Mouse (Mus musculus) ovary, postnatal 36 days (tissue): ENCODE data around the gene Mlh1.
A peak's percentile ranks its signal among the peaks of the same experiment; 100 is the strongest.

Experiments used
- DNase-seq: peaks from one replicate; pipeline ENCODE4 v3.0.0; 2022; ENCODE audit warnings: low spot score, mixed read lengths

Mlh1 gene

GRCm38 (mm10) chr9:111271434-111272160, at the start of gene Mlh1, which contains the start of gene Epm2aip1:
TSS of gene Mlh1 (minus strand) at chr9:111271791.
TSS of gene Epm2aip1 (plus strand) at chr9:111271929.
- peak; percentile 98 for DNase-seq

GRCm38 (mm10) chr9:111320912-111321311, 49.3 kb upstream of the Mlh1 start:
- no peak for DNase-seq

- peak; percentile 65 for DNase-seq
Measured at GRCm38 (mm10) chr9:111314219-111314618, 42.6 kb upstream of the Mlh1 start.

- DNase-seq: no peak
Measured at GRCm38 (mm10) chr9:111313793-111314192, 42.2 kb upstream of the Mlh1 start.

GRCm38 (mm10) chr9:111313299-111313698, 41.7 kb upstream of the Mlh1 start:
- DNase-seq: no peak

- no peak for DNase-seq
Measured at GRCm38 (mm10) chr9:111312442-111313141, 41.0 kb upstream of the Mlh1 start.

- DNase-seq: no peak
Measured at GRCm38 (mm10) chr9:111311843-111312441, 40.4 kb upstream of the Mlh1 start.

GRCm38 (mm10) chr9:111311031-111311842, 39.6 kb upstream of the Mlh1 start, which contains the start of gene Trank1:
TSS of gene Trank1 (plus strand) at chr9:111311739.
- peak; percentile 25 for DNase-seq

GRCm38 (mm10) chr9:111306142-111306541, 34.6 kb upstream of the Mlh1 start:
- no peak for DNase-seq

GRCm38 (mm10) chr9:111304036-111304435, 32.4 kb upstream of the Mlh1 start:
- no peak for DNase-seq

GRCm38 (mm10) chr9:111302196-111302831, 30.7 kb upstream of the Mlh1 start:
- DNase-seq: no peak

GRCm38 (mm10) chr9:111298606-111299005, 27.0 kb upstream of the Mlh1 start:
- DNase-seq: no peak

GRCm38 (mm10) chr9:111296433-111296832, 24.8 kb upstream of the Mlh1 start:
- DNase-seq: no peak

GRCm38 (mm10) chr9:111295323-111295722, 23.7 kb upstream of the Mlh1 start:
- no peak for DNase-seq

- DNase-seq: no peak
Measured at GRCm38 (mm10) chr9:111294911-111295310, 23.3 kb upstream of the Mlh1 start.

GRCm38 (mm10) chr9:111293234-111293633, 21.6 kb upstream of the Mlh1 start:
- no peak for DNase-seq

GRCm38 (mm10) chr9:111290539-111291100, 19.0 kb upstream of the Mlh1 start:
- no peak for DNase-seq

- DNase-seq: peak; percentile 90
Measured at GRCm38 (mm10) chr9:111289832-111290339, 18.3 kb upstream of the Mlh1 start.

GRCm38 (mm10) chr9:111289294-111289831, 17.8 kb upstream of the Mlh1 start:
- no peak for DNase-seq

- DNase-seq: no peak
Measured at GRCm38 (mm10) chr9:111287956-111288355, 16.4 kb upstream of the Mlh1 start.

- no peak for DNase-seq
Measured at GRCm38 (mm10) chr9:111286468-111286867, 14.9 kb upstream of the Mlh1 start.
